16 mouse cellular contexts compared by ENCODE assay signal in genomic region chr12:118403519-118404087, GRCm38 (mm10).
"Had no signal": no experiment of that assay in that cellular context is flagged by ENCODE, and none has a peak within 500 bp of the region (broad histone marks: within the 10 kb centered on the region; RNA-seq: fewer than 3 reads in every experiment).

No protein-coding gene starts in this region.

- ATAC-seq: hindbrain, embryonic 16.5 days; inflammation-experienced regulatory T-cells, adult 6 months; midbrain, embryonic 15.5 days had no signal

- H3K9me3 ChIP-seq: hindbrain, embryonic 12.5 days; kidney, embryonic 15.5 days; limb, embryonic 12.5 days; liver, embryonic 15.5 days; midbrain, embryonic 15.5 days; neural tube, embryonic 12.5 days; stomach, embryonic 15.5 days had no signal

- H3K9ac ChIP-seq: hindbrain, embryonic 12.5 days; kidney, embryonic 15.5 days; limb, embryonic 12.5 days; liver, embryonic 15.5 days; midbrain, embryonic 15.5 days; neural tube, embryonic 12.5 days; stomach, embryonic 15.5 days had no signal

- DNase-seq: kidney, adult 2 months; kidney, postnatal 25 days; layer of hippocampus, adult 9-11 months; liver; right cerebral cortex, postnatal 25 days; thymus, postnatal 36 days had no signal

- H3K27ac ChIP-seq: hindbrain, embryonic 12.5 days; kidney, embryonic 15.5 days; limb, embryonic 12.5 days; liver, embryonic 15.5 days; midbrain, embryonic 15.5 days; neural tube, embryonic 12.5 days; stomach, embryonic 15.5 days had no signal

- H3K36me3 ChIP-seq: hindbrain, embryonic 12.5 days; kidney, embryonic 15.5 days; limb, embryonic 12.5 days; liver, embryonic 15.5 days; midbrain, embryonic 15.5 days; neural tube, embryonic 12.5 days; stomach, embryonic 15.5 days had no signal

- H3K4me1 ChIP-seq: kidney, embryonic 15.5 days; limb, embryonic 12.5 days; liver, embryonic 15.5 days; midbrain, embryonic 15.5 days; neural tube, embryonic 12.5 days; stomach, embryonic 15.5 days had no signal

- H3K27me3 ChIP-seq: hindbrain, embryonic 12.5 days; kidney, embryonic 15.5 days; limb, embryonic 12.5 days; liver, embryonic 15.5 days; midbrain, embryonic 15.5 days; neural tube, embryonic 12.5 days; stomach, embryonic 15.5 days had no signal

- H3K4me3 ChIP-seq: hindbrain, embryonic 12.5 days; kidney, embryonic 15.5 days; limb, embryonic 12.5 days; liver, embryonic 15.5 days; midbrain, embryonic 15.5 days; neural tube, embryonic 12.5 days; stomach, embryonic 15.5 days had no signal

- H3K4me2 ChIP-seq: hindbrain, embryonic 12.5 days; kidney, embryonic 15.5 days; limb, embryonic 12.5 days; liver, embryonic 15.5 days; midbrain, embryonic 11.5 days; midbrain, embryonic 15.5 days; neural tube, embryonic 12.5 days; stomach, embryonic 15.5 days had no signal
